ENCODE assay signal across 13 mouse cellular contexts in the genomic region with DNA sequence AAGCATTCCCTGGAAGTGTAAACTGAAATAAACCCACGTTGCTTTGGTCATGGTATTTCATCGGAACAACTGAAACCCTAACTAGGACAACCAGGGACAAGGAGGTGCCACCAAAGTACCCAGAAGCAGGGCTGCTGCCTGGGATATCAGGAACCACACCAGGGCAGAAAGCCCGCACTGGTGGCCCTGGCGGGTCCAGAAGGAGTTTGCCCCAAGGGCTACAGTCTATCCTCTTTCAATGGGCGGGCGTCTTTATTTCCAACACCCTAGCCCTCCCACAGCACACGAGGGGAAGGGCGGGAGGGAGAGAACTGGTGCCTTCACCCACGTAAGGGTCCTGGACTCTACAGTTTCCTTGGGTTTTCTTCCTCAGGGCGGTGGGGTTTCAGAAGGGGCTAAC. TPM values are rescaled to one million over a fixed set of nuclear protein-coding genes. Genes with fewer than 3 reads are reported as not detected.
DNase-seq lines count a peak whose midpoint lies in the region; ATAC-seq and TF ChIP-seq lines count a peak whose summit lies in the region.
"Had no signal": no experiment of that assay in that cellular context is flagged by ENCODE, and none has a peak within 500 bp of the region (broad histone marks: within the 10 kb centered on the region; RNA-seq: fewer than 3 reads in every experiment).

No protein-coding gene starts in this region.

- peak overlapping the region; percentile 39 for H3K27ac ChIP-seq in heart, postnatal 0 days (ENCODE audit: low read depth)
- H3K27ac ChIP-seq in intestine, embryonic 16.5 days (ENCODE audit: low read length), result peak overlapping the region; percentile 84
- H3K27ac ChIP-seq in small intestine, adult 2 months (ENCODE audit: insufficient read depth, low read depth, low read length), result peak overlapping the region; percentile 92
- H3K27ac ChIP-seq: liver, embryonic 15.5 days had no signal

- no peak overlapping the region for H3K4me2 ChIP-seq in heart, postnatal 0 days (ENCODE audit: low read depth, low read length)
- no peak overlapping the region for H3K4me2 ChIP-seq in intestine, embryonic 16.5 days (ENCODE audit: low read depth, low read length)
- H3K4me2 ChIP-seq: liver, embryonic 15.5 days; midbrain, embryonic 11.5 days had no signal

- ATAC-seq in heart, postnatal 0 days (ENCODE audit: insufficient read depth, low read depth), result no peak
- no peak for ATAC-seq in megakaryocyte, adult 5-6 weeks (ENCODE audit: poor library complexity, severe bottlenecking)
- ATAC-seq in intestine, embryonic 16.5 days, result no peak
- no peak for ATAC-seq in inflammation-experienced regulatory T-cells, adult 6 months

- no peaks in the 10 kb centered on the region for H3K27me3 ChIP-seq in heart, postnatal 0 days (ENCODE audit: control insufficient read depth, insufficient read depth, low read length)
- no peaks in the 10 kb centered on the region for H3K27me3 ChIP-seq in megakaryocyte, embryonic 14.5 days (replicated peaks)
- H3K27me3 ChIP-seq in intestine, embryonic 16.5 days (replicated peaks; ENCODE audit: control insufficient read depth, insufficient read depth, low read length), result no peaks in the 10 kb centered on the region
- H3K27me3 ChIP-seq in small intestine, adult 2 months (ENCODE audit: control insufficient read depth, insufficient read depth, low read length), result no peaks in the 10 kb centered on the region
- H3K27me3 ChIP-seq: liver, embryonic 15.5 days had no signal

- TF ChIP-seq POLR2A in small intestine, adult 2 months (IDR thresholded peaks at IDR 0.05; ENCODE audit: low read depth, low read length), result no peak

- intact Hi-C loops in heart, postnatal 25 days (cut with DNase I), result no loop called here

- no peaks in the 10 kb centered on the region for H3K9me3 ChIP-seq in heart, postnatal 0 days (replicated peaks; ENCODE audit: control insufficient read depth, low read length)
- peaks cover 4% of the 10 kb centered on the region; the same call in 1 of the 2 replicates for H3K9me3 ChIP-seq in megakaryocyte, embryonic 14.5 days
- no peaks in the 10 kb centered on the region for H3K9me3 ChIP-seq in intestine, embryonic 16.5 days (ENCODE audit: control insufficient read depth, low read length)
- H3K9me3 ChIP-seq: liver, embryonic 15.5 days had no signal

- WGBS in heart, postnatal 0 days, result 64% methylated on average over 10 of the region's 10 CpGs
- WGBS in intestine, embryonic 16.5 days, result 66% methylated on average over 10 of the region's 10 CpGs
- WGBS in small intestine, adult 2 months, result 51% methylated on average over 10 of the region's 10 CpGs

- no peak overlapping the region for H3K4me3 ChIP-seq in heart, postnatal 0 days (ENCODE audit: low read depth, low read length)
- peak overlapping the region; percentile 77 for H3K4me3 ChIP-seq in megakaryocyte, embryonic 14.5 days (replicated peaks)
- no peak overlapping the region for H3K4me3 ChIP-seq in intestine, embryonic 16.5 days (ENCODE audit: low read length)
- H3K4me3 ChIP-seq in small intestine, adult 2 months (ENCODE audit: low read depth, low read length), result no peak overlapping the region
- H3K4me3 ChIP-seq: liver, embryonic 15.5 days had no signal

- no peak for DNase-seq in heart, postnatal 0 days (ENCODE audit: low spot score)
- no peak for DNase-seq in heart, postnatal 25 days (ENCODE audit: low spot score)
- DNase-seq: cerebellum, postnatal 10 days; right cerebral cortex, postnatal 14 days had no signal

- no peak overlapping the region for H3K9ac ChIP-seq in heart, postnatal 0 days (replicated peaks; ENCODE audit: low read depth, low read length)
- H3K9ac ChIP-seq in intestine, embryonic 16.5 days (ENCODE audit: low read depth, low read length), result 0 out of 2 replicates have a peak overlapping the region, but pooled peaks have one; percentile 14
- H3K9ac ChIP-seq: liver, embryonic 15.5 days had no signal

- H3K4me1 ChIP-seq in heart, postnatal 0 days (ENCODE audit: control insufficient read depth, insufficient read depth), result peaks cover 35% of the 10 kb centered on the region
- peaks cover 69% of the 10 kb centered on the region for H3K4me1 ChIP-seq in megakaryocyte, embryonic 14.5 days
- H3K4me1 ChIP-seq in intestine, embryonic 16.5 days (ENCODE audit: control insufficient read depth, insufficient read depth, low read length), result peaks cover 42% of the 10 kb centered on the region
- peaks cover 25% of the 10 kb centered on the region for H3K4me1 ChIP-seq in small intestine, adult 2 months (ENCODE audit: control insufficient read depth, insufficient read depth, insufficient read length, low read length)

- 0 out of 2 replicates have a peak, but pooled peaks cover 6% of the 10 kb centered on the region for H3K36me3 ChIP-seq in heart, postnatal 0 days (replicated peaks; ENCODE audit: control insufficient read depth, insufficient read depth, low read length)
- peaks cover 58% of the 10 kb centered on the region for H3K36me3 ChIP-seq in megakaryocyte, embryonic 14.5 days (replicated peaks; ENCODE audit: low read length)
- peaks cover 3% of the 10 kb centered on the region; the same call in 1 of the 2 replicates for H3K36me3 ChIP-seq in intestine, embryonic 16.5 days (ENCODE audit: control insufficient read depth, insufficient read depth, low read length)
- peaks cover 6% of the 10 kb centered on the region for H3K36me3 ChIP-seq in small intestine, adult 2 months (ENCODE audit: control insufficient read depth, insufficient read depth, low read length)

- TF ChIP-seq CTCF in heart, postnatal 0 days (IDR thresholded peaks at IDR 0.05; ENCODE audit: low read depth), result no peak
- no peak for TF ChIP-seq CTCF in small intestine, adult 2 months (IDR thresholded peaks at IDR 0.05; ENCODE audit: extremely low read depth, insufficient read length, insufficient replicate concordance, low read depth, low read length)

- no peak for TF ChIP-seq EP300 in heart, postnatal 0 days (IDR thresholded peaks at IDR 0.05; ENCODE audit: low read depth)

RNA-seq across cellular contexts. Expression of a gene that starts 10.1 kb away (rescaled TPM):
- total RNA-seq in heart, postnatal 0 days (2014; rRNA removed; ENCODE audit: low replicate concordance), result 56.4 and 70.5 TPM in 2 replicates
- polyA plus RNA-seq in heart, postnatal 0 days (2015; fragmentation: Nextera tagmentation; extraction: Ambion mirVana), result 17.6 and 20.2 TPM in 2 replicates
- 10 to 100 TPM; 48.6 to 49.0 TPM for total RNA-seq in heart, postnatal 25 days (2021)
- 134 and 196 TPM in 2 replicates for polyA plus RNA-seq in megakaryocyte, embryonic 14.5 days (2012; ENCODE audit: insufficient read depth, low replicate concordance)
- 31.7 and 41.1 TPM in 2 replicates for total RNA-seq in megakaryocyte, adult 5-6 weeks (2015)
- total RNA-seq in megakaryocyte, adult 5-6 weeks (2017), result 22.4 and 26.3 TPM in 2 replicates
- 31.1 and 34.4 TPM in 2 replicates for polyA plus RNA-seq in intestine, embryonic 16.5 days (2015; fragmentation: Nextera tagmentation; extraction: Ambion mirVana)
- polyA plus RNA-seq in small intestine, adult 2 months (2012; rRNA removed), result 51.0 and 115 TPM in 2 replicates
- 10 to 100 TPM in 2 of 3 experiments, 1 to 10 TPM in 1; 9.1 to 18.5 (median 14.7) TPM for polyA plus RNA-seq in inflammation-experienced regulatory T-cells, adult 6 months (2017; shearing (Covaris generic))

RNA-seq across cellular contexts. Expression of a gene that starts 38.4 kb away (rescaled TPM):
- 2.2 and 6.0 TPM in 2 replicates for total RNA-seq in heart, postnatal 0 days (2014; rRNA removed; ENCODE audit: low replicate concordance)
- polyA plus RNA-seq in heart, postnatal 0 days (2015; fragmentation: Nextera tagmentation; extraction: Ambion mirVana), result 64.1 and 74.2 TPM in 2 replicates
- 10 to 100 TPM; 54.3 to 65.7 TPM for total RNA-seq in heart, postnatal 25 days (2021)
- not detected in 2 replicates for polyA plus RNA-seq in megakaryocyte, embryonic 14.5 days (2012; ENCODE audit: insufficient read depth, low replicate concordance)
- not detected in 2 replicates for total RNA-seq in megakaryocyte, adult 5-6 weeks (2015)
- total RNA-seq in megakaryocyte, adult 5-6 weeks (2017), result not detected in 2 replicates
- polyA plus RNA-seq in intestine, embryonic 16.5 days (2015; fragmentation: Nextera tagmentation; extraction: Ambion mirVana), result 1.9 and 2.2 TPM in 2 replicates
- 1.0 and 3.9 TPM in 2 replicates for polyA plus RNA-seq in small intestine, adult 2 months (2012; rRNA removed)
- polyA plus RNA-seq in inflammation-experienced regulatory T-cells, adult 6 months (2017; shearing (Covaris generic)), result not detected
- total RNA-seq: left cerebral cortex, adult 18-20 months; neutrophil, adult 5-6 weeks had no signal
- polyA plus RNA-seq: liver, embryonic 15.5 days; midbrain, embryonic 11.5 days had no signal

Comparison
In these comparisons a context has a peak if more than half of its experiments do, and no peak if none do; other contexts are left out.
1. H3K27ac ChIP-seq: peak in every context shown above with its lines; median percentile 92 in small intestine, adult 2 months; 84 in intestine, embryonic 16.5 days; 39 in heart, postnatal 0 days.
2. RNA of a gene that starts 38.4 kb away (polyA plus RNA-seq): 64.1 to 74.2 TPM in heart, postnatal 0 days; 1.0 to 3.9 TPM in small intestine, adult 2 months, 1.9 to 2.2 TPM in intestine, embryonic 16.5 days, not detected in inflammation-experienced regulatory T-cells, adult 6 months and not detected in megakaryocyte, embryonic 14.5 days; every median in the first group is over 10 times any median in the second.